Mouse (Mus musculus) mouse embryonic stem cell (cell line): ENCODE data around the gene Vps26c.

Experiments
- in situ Hi-C, 2 experiments: fragments of 300-500 bp; cut with MboI; formaldehyde crosslinking; loops; 1 replicate in 1 of 2; 3 replicates in 1 of 2; pipeline ENCODE4 v1.14.3; 2019 to 2020; ENCODE audit warnings: low sequenced_read_pairs in 2 of 2, low pct_unique_long_range_greater_than_20kb in 1 of 2, mixed read lengths in 1 of 2; ENCODE audit not compliant: unreplicated experiment in 1 of 2

Gene Vps26c

DNA sequence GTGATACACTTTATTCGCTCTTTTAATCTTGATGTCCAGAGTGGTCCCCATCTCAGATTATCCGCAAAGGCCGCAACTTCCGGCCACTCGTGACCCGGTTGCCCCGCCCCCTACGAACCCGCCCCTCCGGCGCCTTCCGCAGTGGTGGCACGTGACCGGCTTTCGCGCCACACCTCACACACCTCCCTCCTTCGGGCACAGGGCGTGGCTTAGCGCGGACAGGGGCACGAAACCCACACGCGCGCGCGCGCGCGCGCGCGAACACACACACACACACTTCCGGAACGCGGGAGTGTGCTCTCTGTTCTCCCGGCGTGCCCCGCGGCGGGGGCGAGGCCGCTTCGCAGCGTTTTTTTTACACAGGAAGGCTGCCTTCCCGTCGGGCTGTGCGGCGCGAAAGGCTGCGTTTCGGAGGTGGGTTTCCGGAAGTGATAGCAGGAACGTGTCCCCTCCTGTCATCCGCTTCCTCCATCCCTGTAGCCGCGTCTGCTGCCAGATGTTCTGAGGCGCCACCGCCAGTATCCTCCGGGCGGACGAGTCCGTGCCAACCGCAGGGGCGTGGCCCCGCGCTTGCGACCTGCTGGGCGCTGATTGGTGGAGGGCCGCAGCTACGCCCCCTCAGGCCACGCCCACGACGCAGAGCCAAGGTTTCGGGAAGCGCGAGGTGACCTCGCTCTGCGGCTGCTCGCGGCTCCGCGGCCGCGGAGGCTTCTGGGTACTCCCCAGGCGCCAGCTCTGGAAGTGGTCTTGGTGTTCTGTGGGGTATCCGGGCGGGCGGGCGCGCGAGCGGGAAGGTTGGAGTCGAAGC lies at the start of gene Vps26c:
Vps26c (minus strand) TSS at position 487 of the 808 bp plus-strand sequence.
- in situ Hi-C loops, result no loop called here

- in situ Hi-C loops, result no loop called here
These were observed 49.1 kb upstream of the Vps26c start for GRCm38 (mm10) chr16:94575757-94576156.

- in situ Hi-C loops, result no loop called here
These were observed 48.1 kb upstream of the Vps26c start for GRCm38 (mm10) chr16:94574718-94575094.

DNA sequence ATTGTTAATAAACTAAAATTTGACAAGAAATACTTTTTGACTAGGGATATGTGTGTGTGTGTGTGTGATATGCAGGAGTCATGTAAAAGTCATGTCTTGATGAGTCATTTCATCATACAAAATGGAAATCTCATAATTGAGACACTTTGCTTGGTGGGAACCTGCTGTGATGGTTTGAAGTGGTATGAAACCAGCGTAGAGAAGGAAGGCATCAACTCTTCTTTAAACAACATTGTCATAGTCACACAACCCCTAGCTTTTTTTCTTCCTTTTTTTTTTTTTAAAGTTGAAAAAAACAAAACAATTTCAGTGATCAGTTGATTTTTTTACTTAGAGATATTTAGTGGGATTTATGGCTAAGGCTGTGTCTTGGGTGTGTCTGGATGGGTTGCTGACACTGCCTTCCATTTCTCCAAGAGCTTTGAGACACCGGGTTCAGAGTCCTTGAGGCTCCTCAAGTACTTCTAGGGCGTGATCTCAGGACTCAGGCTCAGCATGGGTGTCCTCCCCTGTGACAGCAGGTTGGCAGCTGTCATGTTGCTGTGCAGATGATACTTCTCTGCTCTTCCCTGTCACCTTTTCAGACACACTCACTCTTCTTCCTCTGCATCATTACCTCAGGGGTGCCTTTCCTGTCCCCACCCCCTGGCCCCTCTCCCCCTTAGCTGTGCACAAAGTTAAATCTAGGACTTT lies 47.5 kb upstream of the Vps26c start:
- in situ Hi-C loops, result no loop called here

GRCm38 (mm10) chr16:94572422-94572821 lies 45.8 kb upstream of the Vps26c start:
- in situ Hi-C loops, result no loop called here

GRCm38 (mm10) chr16:94571111-94571993 lies 44.7 kb upstream of the Vps26c start:
- in situ Hi-C loops, result no loop called here

GRCm38 (mm10) chr16:94570361-94571041 lies 43.9 kb upstream of the Vps26c start:
- in situ Hi-C loops, result no loop called here

DNA sequence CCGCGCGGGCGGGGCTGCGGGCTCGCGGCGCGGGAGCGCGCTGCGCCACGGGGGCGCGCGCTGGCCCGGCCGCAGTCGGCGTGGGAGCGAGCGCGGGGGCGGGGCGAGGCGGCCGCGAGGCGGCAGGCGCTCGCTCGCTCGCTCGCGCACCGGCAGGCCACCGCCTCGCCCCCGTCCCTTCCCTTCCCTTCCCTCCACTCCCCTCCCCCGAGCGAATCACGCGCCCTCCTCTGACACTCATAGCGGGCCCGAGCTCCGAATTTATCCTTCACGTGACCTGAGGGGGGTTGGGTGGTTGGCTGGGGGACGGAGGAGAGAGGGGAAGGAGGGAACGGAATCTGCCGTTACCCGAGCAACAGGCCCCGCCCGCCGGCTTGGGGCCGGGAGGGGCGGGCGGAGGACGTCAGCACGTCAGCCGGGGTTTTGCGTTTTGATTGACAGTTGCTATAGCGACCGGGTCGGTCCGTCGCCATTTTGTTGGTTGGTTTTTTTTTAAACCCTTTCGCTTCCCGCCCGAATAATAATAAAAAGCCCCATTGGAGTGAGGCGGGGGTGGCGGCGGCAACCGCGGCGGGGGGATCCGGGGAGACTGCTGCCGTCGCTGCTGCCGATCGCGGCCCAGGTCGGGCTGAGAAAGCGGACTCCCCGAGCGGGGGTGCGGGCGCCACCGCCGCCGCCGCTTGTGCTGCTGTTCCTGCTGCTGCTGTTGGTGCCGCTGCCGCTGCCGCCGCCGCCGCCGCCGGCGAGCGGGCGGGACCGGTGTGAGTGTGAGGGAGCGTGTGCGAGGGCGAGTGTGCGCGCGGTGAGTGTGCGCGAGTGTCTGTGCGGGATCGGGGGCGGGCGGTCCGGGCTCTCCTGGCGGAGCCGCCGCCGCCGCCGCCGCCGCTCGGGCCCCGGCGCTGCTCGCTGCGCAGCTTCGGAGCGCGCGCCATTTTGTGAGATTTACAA lies 42.9 kb upstream of the Vps26c start, which contains the start of gene Dyrk1a:
Dyrk1a (plus strand) TSS at position 782 of the 948 bp plus-strand sequence.
- in situ Hi-C loops, result no loop called here

DNA sequence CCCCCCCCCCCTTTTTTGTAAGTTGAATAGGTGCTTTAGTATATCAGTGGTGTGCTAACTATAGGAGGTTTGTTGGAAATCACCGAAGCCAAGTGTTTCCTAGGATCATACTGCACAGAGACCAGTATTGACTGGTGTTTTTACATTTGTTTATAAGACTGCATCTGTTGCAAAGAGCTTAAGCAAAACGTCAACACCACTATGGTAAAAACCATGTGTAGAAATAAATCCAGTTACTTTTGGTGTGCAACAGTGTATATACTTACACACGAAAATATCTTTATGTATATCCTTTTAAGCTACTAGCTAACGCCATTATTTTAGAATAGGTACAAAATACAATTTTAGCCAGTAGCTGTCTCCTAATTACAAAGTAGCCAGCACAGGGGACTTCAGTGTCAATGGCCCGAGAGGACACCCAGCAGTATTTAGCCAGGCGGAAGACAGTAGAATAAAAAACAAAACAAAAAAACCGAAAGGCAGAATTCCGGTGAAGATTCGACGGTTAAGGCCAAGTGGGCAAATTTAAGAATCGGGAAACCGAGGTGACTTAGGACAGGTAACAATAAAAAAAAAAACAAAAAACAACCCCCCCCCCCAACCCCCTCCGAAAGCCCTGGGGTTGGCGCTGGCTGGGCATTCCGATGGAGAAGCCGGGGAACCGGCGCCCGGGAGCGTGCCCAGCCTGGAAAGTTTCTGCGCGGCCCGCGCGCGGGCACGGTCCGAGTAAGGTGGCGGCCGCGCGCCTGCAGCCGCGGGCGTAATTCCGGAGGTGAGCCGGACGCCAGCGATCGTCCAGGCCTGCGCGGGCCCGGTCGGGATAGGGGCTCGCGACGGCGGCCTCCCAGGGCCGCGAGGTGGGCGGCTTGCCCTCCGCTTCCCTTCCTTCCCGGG lies 42.0 kb upstream of the Vps26c start:
- in situ Hi-C loops, result no loop called here

- in situ Hi-C loops, result no loop called here
These were observed 41.1 kb upstream of the Vps26c start for GRCm38 (mm10) chr16:94567751-94568150.

- in situ Hi-C loops, result no loop called here
These were observed 40.4 kb upstream of the Vps26c start for GRCm38 (mm10) chr16:94566834-94567585.

GRCm38 (mm10) chr16:94566124-94566523 lies 39.5 kb upstream of the Vps26c start:
- in situ Hi-C loops, result no loop called here

- in situ Hi-C loops, result no loop called here
These were observed 34.0 kb upstream of the Vps26c start for GRCm38 (mm10) chr16:94560618-94561017.

GRCm38 (mm10) chr16:94559782-94560181 lies 33.2 kb upstream of the Vps26c start:
- in situ Hi-C loops, result no loop called here

DNA sequence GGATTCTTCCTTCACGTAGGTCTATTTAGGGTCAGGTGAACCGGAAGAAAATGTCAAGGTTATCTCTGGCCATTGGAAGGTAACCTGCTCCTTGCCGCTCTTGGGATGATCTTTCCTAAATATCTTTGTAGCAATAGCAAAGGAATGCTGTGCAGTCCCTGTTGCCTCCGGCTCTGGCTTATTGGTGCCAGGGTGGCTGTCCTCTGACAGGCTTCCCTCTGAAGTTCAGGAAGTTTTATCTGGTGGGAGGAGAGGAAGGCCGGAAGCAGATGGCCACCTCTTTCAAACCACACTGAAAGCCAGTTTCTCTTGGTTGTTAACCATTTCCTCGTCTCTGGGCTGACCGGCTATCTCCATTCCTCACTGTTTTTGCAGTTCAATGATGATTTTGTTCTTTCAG lies 32.7 kb upstream of the Vps26c start:
- in situ Hi-C loops, result no loop called here

GRCm38 (mm10) chr16:94556228-94556627 lies 29.6 kb upstream of the Vps26c start:
- in situ Hi-C loops, result no loop called here
